Mouse (Mus musculus): ENCODE results near the gene Gpr160. TPM values are rescaled to one million over a fixed set of nuclear protein-coding genes. Genes with fewer than 3 reads are reported as not detected.
"Not testable (repeated sequence)": the region's sequence is repeated elsewhere in the genome, so short reads cannot be mapped to it uniquely, and the experiment has no call there.

Gpr160 gene
- polyA plus RNA-seq, 1 experiment from 2014 or later = 4.5 TPM

DNA sequence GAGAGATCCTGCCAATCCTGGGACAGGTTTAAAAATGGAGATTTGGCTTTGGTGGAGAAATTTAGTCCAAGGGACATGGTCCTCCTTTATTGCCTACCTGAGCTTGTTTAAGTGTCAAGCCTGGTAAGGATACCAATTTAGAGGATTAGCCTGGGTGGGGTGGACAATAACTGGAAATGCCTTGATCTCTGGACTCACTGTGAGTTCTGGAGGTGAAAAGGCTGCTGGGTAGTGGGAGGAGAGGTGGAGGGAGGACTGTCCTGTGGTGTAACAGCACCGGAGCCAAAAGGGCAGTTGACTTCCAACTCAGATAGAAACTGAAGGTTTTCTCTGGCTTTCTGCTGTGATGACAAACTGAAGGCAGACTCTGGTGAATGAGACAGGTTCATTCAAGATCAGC is 8.3 kb upstream of the Gpr160 start:
- WGBS = 79% methylated on average over 1 of the region's 1 CpGs

DNA sequence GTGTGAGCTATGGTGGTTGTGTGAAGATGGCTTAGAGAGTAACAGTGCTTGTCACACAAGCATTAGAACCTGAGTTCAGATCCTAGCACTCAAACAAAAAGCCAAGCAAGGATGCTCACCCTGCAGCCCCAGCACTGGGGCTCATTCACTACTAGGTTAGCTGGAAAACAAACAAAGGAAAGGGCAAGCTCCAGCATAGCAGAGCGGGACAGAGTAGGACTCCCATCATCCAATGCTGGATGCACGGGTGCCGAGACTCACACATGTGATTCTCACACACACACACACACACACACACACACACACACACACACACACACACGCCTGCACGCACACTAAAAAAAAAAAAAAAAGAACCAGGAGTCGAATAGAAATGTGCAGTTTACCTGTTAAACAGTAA is 4.3 kb upstream of the Gpr160 start:
- no peaks in the 10 kb centered on the region for H3K27me3 ChIP-seq (ENCODE audit: control insufficient read depth, insufficient read depth, low read length)
- no peak overlapping the region for H3K9ac ChIP-seq (replicated peaks; ENCODE audit: low read depth, low read length)
- H3K4me2 ChIP-seq (replicated peaks; ENCODE audit: low read depth, low read length) = no peak overlapping the region
- 77% methylated on average over 6 of the region's 6 CpGs for WGBS
- no peak overlapping the region for H3K4me3 ChIP-seq (ENCODE audit: low read depth, low read length)
- ATAC-seq (ENCODE audit: insufficient number of reproducible peaks, insufficient read depth, low FRiP score, low read depth) = no peak
- no peaks in the 10 kb centered on the region for H3K36me3 ChIP-seq (ENCODE audit: control insufficient read depth, insufficient read depth, low read length)
- no peaks in the 10 kb centered on the region; the same call in 1 of the 2 replicates for H3K4me1 ChIP-seq (ENCODE audit: control insufficient read depth, insufficient read depth, low read length)
- H3K9me3 ChIP-seq (ENCODE audit: control insufficient read depth, low read depth, low read length) = no peaks in the 10 kb centered on the region
- no peak overlapping the region for H3K27ac ChIP-seq (ENCODE audit: low read length)

More for the DNA sequence above, 8.3 kb upstream of the Gpr160 start:
- Histone ChIP-seq H3K4me2 (replicated peaks; ENCODE audit: low read depth, low read length) (no peak overlapping the region), H3K9ac (replicated peaks; ENCODE audit: low read depth, low read length) (no peak overlapping the region), H3K27me3 (ENCODE audit: control insufficient read depth, insufficient read depth, low read length) (no peaks in the 10 kb centered on the region), H3K36me3 (ENCODE audit: control insufficient read depth, insufficient read depth, low read length) (no peaks in the 10 kb centered on the region), H3K4me1 (ENCODE audit: control insufficient read depth, insufficient read depth, low read length) (no peaks in the 10 kb centered on the region), H3K4me3 (ENCODE audit: low read depth, low read length) (no peak overlapping the region), H3K27ac (ENCODE audit: low read length) (no peak overlapping the region), H3K9me3 (ENCODE audit: control insufficient read depth, low read depth, low read length) (no peaks in the 10 kb centered on the region)
- ATAC-seq (ENCODE audit: insufficient number of reproducible peaks, insufficient read depth, low FRiP score, low read depth) = no peak

DNA sequence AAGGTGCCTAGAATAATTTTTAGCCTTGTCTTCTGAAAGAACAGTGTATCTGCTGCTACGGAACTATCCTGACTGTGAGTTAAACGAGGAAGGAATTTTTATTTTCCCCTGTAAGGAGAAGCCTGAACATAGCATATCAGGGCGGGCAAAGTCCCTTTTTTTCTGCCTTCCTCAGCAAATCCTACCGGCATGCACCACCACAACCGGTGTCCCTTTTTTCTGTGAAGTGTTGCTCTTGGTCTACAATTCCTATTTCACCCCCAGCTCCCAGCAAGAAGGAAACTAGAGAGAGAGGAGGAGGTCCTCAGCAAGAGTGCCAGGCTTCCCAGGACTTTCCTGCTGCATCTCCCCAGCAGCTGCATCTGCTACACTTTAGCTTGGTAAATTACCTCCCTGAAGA is 2.2 kb upstream of the Gpr160 start:
- Histone ChIP-seq H3K36me3 (ENCODE audit: control insufficient read depth, insufficient read depth, low read length) (no peaks in the 10 kb centered on the region), H3K9ac (replicated peaks; ENCODE audit: low read depth, low read length) (no peak overlapping the region), H3K4me1 (ENCODE audit: control insufficient read depth, insufficient read depth, low read length) (no peaks in the 10 kb centered on the region; the same call in 1 of the 2 replicates), H3K9me3 (ENCODE audit: control insufficient read depth, low read depth, low read length) (no peaks in the 10 kb centered on the region), H3K27me3 (ENCODE audit: control insufficient read depth, insufficient read depth, low read length) (no peaks in the 10 kb centered on the region), H3K27ac (ENCODE audit: low read length) (no peak overlapping the region), H3K4me2 (replicated peaks; ENCODE audit: low read depth, low read length) (no peak overlapping the region), H3K4me3 (ENCODE audit: low read depth, low read length) (no peak overlapping the region)
- no peak for ATAC-seq (ENCODE audit: insufficient number of reproducible peaks, insufficient read depth, low FRiP score, low read depth)
- WGBS = 84% methylated on average over 5 of the region's 5 CpGs

DNA sequence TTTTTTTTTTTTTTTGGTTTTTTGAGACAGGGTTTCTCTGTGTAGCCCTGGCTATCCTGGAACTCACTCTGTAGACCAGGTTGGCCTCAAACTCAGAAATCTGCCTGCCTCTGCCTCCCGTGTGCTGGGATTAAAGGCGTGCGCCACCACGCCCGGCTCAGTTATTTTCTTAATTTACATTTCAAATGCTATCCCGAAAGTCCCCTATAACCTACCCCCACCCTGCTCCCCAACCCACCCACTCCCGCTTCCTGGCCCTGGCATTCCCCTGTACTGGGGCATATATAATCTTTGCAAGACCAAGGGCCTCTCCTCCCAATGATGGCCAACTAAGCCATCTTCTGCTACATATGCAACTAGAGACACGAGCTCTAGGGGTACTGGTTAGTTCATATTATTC is 3.8 kb downstream of the Gpr160 start:
- H3K4me3 ChIP-seq (ENCODE audit: low read depth, low read length); H3K36me3 ChIP-seq (ENCODE audit: control insufficient read depth, insufficient read depth, low read length); H3K9ac ChIP-seq (replicated peaks; ENCODE audit: low read depth, low read length); H3K4me2 ChIP-seq (replicated peaks; ENCODE audit: low read depth, low read length); H3K27ac ChIP-seq (ENCODE audit: low read length); ATAC-seq (ENCODE audit: insufficient number of reproducible peaks, insufficient read depth, low FRiP score, low read depth); H3K9me3 ChIP-seq (ENCODE audit: control insufficient read depth, low read depth, low read length); H3K4me1 ChIP-seq (ENCODE audit: control insufficient read depth, insufficient read depth, low read length); H3K27me3 ChIP-seq (ENCODE audit: control insufficient read depth, insufficient read depth, low read length): not testable (repeated sequence)
- WGBS = 90% methylated on average over 8 of the region's 8 CpGs

DNA sequence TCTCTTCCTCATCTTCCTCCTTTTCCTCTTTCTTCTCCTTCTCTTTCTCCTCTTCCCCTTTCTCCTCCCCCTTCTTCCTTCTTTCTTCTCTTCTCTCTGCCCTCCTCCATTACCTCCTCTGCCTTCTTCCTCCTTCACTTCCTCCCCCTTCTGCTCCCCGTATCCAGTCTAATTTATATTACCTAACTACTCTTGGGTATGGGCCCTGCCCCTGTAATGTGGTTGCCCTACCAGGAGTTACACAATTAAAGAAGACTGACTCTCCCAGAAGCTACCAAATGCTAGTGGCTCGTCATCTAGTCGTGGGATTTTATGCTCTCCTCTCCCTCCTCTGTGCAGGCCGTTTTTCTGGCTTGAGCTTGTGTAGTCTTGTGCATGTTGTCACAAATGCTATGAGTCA is 5.0 kb downstream of the Gpr160 start:
- 80% methylated on average over 4 of the region's 4 CpGs for WGBS
- no peaks in the 10 kb centered on the region for H3K27me3 ChIP-seq (ENCODE audit: control insufficient read depth, insufficient read depth, low read length)
- no peak for ATAC-seq (ENCODE audit: insufficient number of reproducible peaks, insufficient read depth, low FRiP score, low read depth)

DNA sequence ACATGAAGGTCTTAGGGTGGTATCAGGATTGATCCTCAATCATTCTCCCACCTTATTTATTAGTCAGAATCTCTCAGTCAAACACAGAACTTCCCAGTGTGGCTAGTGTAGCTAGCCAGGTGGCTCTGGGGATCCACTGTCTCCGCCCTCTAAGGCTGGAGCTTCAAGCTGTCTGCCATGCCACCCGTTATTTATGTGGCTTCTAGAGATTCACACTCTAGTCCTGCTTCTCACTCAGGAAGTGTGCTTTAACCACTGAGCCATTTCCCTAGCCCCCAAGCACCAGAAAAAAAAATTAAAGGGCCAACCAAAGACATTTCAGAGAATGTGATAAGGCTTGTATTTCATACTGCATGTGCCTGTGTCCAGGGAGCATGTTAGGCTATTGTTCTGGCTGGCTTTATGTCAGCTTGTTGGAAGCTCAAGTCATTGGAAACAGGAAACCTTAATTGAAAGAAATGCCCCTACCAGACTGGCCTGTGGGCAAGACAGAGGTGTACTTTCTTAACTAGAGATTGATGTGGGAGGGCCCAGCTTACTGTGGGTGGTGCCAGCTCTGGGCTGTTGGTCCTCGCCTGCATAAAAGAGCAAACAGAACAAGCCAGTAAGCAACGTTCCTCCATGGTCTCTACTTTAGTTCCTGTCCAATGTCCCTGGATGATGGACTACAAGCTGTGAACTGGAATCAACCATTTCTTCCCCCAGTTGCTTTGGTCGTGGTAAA is 8.1 kb downstream of the Gpr160 start:
- Histone ChIP-seq H3K27ac (ENCODE audit: low read length) (no peak overlapping the region), H3K9ac (replicated peaks; ENCODE audit: low read depth, low read length) (no peak overlapping the region), H3K9me3 (ENCODE audit: control insufficient read depth, low read depth, low read length) (no peaks in the 10 kb centered on the region), H3K4me1 (ENCODE audit: control insufficient read depth, insufficient read depth, low read length) (no peaks in the 10 kb centered on the region), H3K36me3 (ENCODE audit: control insufficient read depth, insufficient read depth, low read length) (no peaks in the 10 kb centered on the region), H3K4me2 (replicated peaks; ENCODE audit: low read depth, low read length) (no peak overlapping the region), H3K27me3 (ENCODE audit: control insufficient read depth, insufficient read depth, low read length) (no peaks in the 10 kb centered on the region), H3K4me3 (ENCODE audit: low read depth, low read length) (no peak overlapping the region)
- 62% methylated on average over 5 of the region's 5 CpGs for WGBS
- ATAC-seq (ENCODE audit: insufficient number of reproducible peaks, insufficient read depth, low FRiP score, low read depth) = no peak

More for the DNA sequence above, 5.0 kb downstream of the Gpr160 start:
- Histone ChIP-seq H3K9ac (replicated peaks; ENCODE audit: low read depth, low read length) (no peak overlapping the region), H3K4me1 (ENCODE audit: control insufficient read depth, insufficient read depth, low read length) (no peaks in the 10 kb centered on the region), H3K4me2 (replicated peaks; ENCODE audit: low read depth, low read length) (no peak overlapping the region), H3K27ac (ENCODE audit: low read length) (no peak overlapping the region), H3K4me3 (ENCODE audit: low read depth, low read length) (no peak overlapping the region), H3K36me3 (ENCODE audit: control insufficient read depth, insufficient read depth, low read length) (no peaks in the 10 kb centered on the region), H3K9me3 (ENCODE audit: control insufficient read depth, low read depth, low read length) (no peaks in the 10 kb centered on the region)

DNA sequence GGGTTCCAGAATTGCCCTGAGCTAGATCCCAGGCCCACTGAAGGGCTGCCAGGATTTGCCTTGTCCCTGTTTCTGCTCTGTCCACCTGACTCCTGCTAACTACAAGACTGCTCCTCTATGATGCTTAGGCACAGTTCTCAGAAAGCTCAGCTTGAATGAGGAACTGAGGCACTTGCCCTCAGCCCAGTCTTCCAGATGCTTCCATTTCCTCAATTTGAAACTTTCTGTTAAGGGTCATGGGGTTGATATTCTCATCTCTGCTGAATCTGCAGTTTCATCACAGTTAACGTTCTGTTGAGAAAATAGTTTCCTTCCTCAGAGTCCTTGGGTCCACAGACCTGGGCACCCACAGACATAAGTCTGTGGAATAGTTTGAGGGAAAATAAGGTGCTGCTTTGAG is 8.9 kb downstream of the Gpr160 start:
- 75% methylated on average over 1 of the region's 1 CpGs for WGBS
- H3K4me3 ChIP-seq (ENCODE audit: low read depth, low read length) = no peak overlapping the region

DNA sequence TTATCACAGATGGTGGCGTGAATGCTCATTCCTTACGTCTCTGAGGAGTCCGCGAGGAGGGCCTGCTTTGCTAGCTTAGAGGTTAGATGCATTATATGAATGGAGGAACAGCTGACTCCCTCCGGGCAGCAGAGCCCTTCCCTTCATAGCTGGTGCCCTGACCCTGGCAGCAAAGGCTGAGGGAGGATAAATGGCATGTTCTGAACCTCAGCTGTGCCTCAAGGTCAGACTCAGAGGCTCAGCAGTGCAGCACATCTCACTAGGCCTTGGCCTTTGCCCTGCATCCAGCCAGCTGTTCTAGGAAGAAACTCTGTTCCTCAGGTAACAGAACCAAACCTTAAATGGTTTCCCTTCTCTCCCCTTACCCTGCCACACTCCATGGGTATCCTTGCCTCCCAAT is 12.4 kb downstream of the Gpr160 start:
- Histone ChIP-seq H3K4me2 (replicated peaks; ENCODE audit: low read depth, low read length) (no peak overlapping the region), H3K36me3 (ENCODE audit: control insufficient read depth, insufficient read depth, low read length) (no peaks in the 10 kb centered on the region), H3K27ac (ENCODE audit: low read length) (no peak overlapping the region), H3K27me3 (ENCODE audit: control insufficient read depth, insufficient read depth, low read length) (no peaks in the 10 kb centered on the region), H3K4me3 (ENCODE audit: low read depth, low read length) (no peak overlapping the region), H3K4me1 (ENCODE audit: control insufficient read depth, insufficient read depth, low read length) (no peaks in the 10 kb centered on the region), H3K9me3 (ENCODE audit: control insufficient read depth, low read depth, low read length) (no peaks in the 10 kb centered on the region), H3K9ac (replicated peaks; ENCODE audit: low read depth, low read length) (no peak overlapping the region)
- 70% methylated on average over 5 of the region's 5 CpGs for WGBS
- no peak for ATAC-seq (ENCODE audit: insufficient number of reproducible peaks, insufficient read depth, low FRiP score, low read depth)

More for the DNA sequence above, 8.9 kb downstream of the Gpr160 start:
- no peaks in the 10 kb centered on the region for H3K27me3 ChIP-seq (ENCODE audit: control insufficient read depth, insufficient read depth, low read length)
- no peaks in the 10 kb centered on the region for H3K9me3 ChIP-seq (ENCODE audit: control insufficient read depth, low read depth, low read length)
- H3K9ac ChIP-seq (replicated peaks; ENCODE audit: low read depth, low read length) = no peak overlapping the region
- H3K36me3 ChIP-seq (ENCODE audit: control insufficient read depth, insufficient read depth, low read length) = no peaks in the 10 kb centered on the region
- ATAC-seq (ENCODE audit: insufficient number of reproducible peaks, insufficient read depth, low FRiP score, low read depth) = no peak
- H3K27ac ChIP-seq (ENCODE audit: low read length) = no peak overlapping the region
- H3K4me1 ChIP-seq (ENCODE audit: control insufficient read depth, insufficient read depth, low read length) = no peaks in the 10 kb centered on the region
- H3K4me2 ChIP-seq (replicated peaks; ENCODE audit: low read depth, low read length) = no peak overlapping the region

DNA sequence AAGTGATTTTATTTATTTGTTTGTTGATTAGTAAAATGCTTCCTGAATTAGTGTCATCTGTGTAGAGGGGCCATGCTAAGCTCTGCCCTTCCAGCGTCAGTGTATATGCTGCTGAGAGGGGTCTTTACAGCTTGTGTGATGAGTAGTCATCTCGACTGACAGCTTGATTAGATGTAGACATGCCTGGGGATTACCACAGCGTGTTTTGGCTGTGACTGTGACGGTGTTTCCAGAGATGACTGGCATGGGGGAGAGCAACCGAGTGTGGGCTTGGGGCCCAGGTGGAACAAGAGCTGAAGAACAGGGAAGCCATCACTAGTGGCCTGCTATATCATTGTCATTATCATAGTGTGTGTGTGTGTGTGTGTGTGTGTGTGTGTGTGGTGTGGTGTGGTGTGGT is 12.9 kb downstream of the Gpr160 start:
- Histone ChIP-seq H3K9me3 (ENCODE audit: control insufficient read depth, low read depth, low read length) (no peaks in the 10 kb centered on the region), H3K36me3 (ENCODE audit: control insufficient read depth, insufficient read depth, low read length) (no peaks in the 10 kb centered on the region), H3K27ac (ENCODE audit: low read length) (no peak overlapping the region), H3K27me3 (ENCODE audit: control insufficient read depth, insufficient read depth, low read length) (no peaks in the 10 kb centered on the region), H3K4me2 (replicated peaks; ENCODE audit: low read depth, low read length) (no peak overlapping the region), H3K4me1 (ENCODE audit: control insufficient read depth, insufficient read depth, low read length) (no peaks in the 10 kb centered on the region), H3K9ac (replicated peaks; ENCODE audit: low read depth, low read length) (no peak overlapping the region), H3K4me3 (ENCODE audit: low read depth, low read length) (no peak overlapping the region)
- WGBS = 58% methylated on average over 5 of the region's 5 CpGs
- no peak for ATAC-seq (ENCODE audit: insufficient number of reproducible peaks, insufficient read depth, low FRiP score, low read depth)

All from stomach, embryonic 14.5 days (tissue).